Comparison of ENCODE assay signal across 1 mouse cellular context in the genomic region with DNA sequence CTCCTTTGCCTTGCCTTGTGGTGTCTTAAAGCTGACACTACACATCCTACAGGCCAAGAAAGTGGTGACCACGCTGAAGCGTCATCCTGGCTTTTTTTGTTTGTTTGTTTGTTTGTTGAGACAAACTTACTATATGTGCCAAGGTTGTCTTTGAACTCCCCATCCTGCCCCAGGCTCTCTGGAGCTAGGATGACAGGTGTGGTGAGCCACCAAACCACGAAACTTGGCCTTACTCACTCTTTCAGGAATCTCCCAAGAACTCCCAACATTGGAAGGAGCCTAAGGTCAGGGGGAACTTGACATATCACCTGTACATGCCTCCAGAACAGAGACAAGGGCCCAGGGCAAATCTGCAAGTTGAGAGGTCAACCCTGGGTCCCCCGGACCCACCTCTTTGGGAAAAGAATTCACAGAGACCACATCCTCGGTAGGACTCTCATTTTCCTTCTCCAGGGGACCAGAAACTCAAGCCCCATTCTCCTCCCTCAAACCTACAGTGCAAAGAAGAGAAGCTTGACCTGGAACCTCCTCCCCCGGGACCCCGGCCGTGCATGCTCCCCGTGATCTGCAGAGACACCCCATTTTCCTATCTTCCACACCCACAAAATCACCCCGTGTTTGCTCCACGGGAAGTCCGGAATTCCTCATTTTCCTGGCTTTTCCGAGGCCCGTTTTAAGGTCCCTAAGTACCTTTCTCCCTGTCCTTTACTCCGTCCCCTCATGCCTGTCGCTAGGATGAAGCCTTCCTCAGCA.
TF ChIP-seq lines count a peak whose summit lies in the region.

No protein-coding gene starts in this region.

TF ChIP-seq in myocyte, 11 proteins besides CTCF, POLR2A, EP300 and RAD21 (continued from another document):
- TF ChIP-seq MYOG (IDR thresholded peaks at IDR 0.05; ENCODE audit: control insufficient read depth in 1 of 3, insufficient read depth in 1 of 3, insufficient read length in 2 of 3, low read depth in 2 of 3), result peak in 2 of 3 experiments; percentile 3 to 57
